Mouse (Mus musculus) liver, embryonic 14.5 days (tissue): ENCODE measurements around the gene Tmem56.

ENCODE experiments used
- CTCF ChIP-seq: IDR thresholded peaks from 2 replicates; pipeline ENCODE4 v1.5.1; 2016; ENCODE audit warnings: antibody characterized with exemption, low read depth, control low read depth
- EP300 ChIP-seq: IDR thresholded peaks from 2 replicates; pipeline ENCODE4 v1.6.1; 2016; ENCODE audit warnings: antibody characterized with exemption, low read depth

DNA sequence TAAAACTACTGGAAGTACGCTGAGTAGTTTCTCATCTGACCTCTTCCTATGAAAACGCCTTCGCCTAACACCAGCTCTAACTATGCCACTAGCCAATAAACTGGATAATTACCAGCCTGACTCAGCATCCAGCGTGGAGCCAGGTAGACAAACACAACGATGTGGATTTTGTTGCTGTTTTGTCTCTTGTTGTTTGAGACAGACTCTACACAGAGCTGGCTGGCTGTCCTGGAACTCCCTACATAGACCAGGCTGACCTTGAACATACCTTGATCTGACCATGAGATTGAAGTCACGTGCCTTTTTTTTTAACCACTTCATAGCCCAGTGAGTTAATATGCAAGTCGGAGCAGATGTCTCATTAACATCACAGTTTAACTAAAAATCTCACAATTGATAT lies 27.4 kb downstream of the Tmem56 start:
- no peak for TF ChIP-seq CTCF
- TF ChIP-seq EP300, result no peak
